Mouse (Mus musculus) heart, embryonic 14.5 days (tissue): ENCODE results near the gene Proz. TPM values are rescaled to one million over a fixed set of nuclear protein-coding genes. Genes with fewer than 3 reads are reported as not detected.
A peak's percentile ranks its signal among the peaks of the same experiment; 100 is the strongest.

ENCODE experiments used
- ATAC-seq: fragments of 200-750 bp; cut with Nextera tagmentation; 2 replicates; pipeline ENCODE4 v1.8.0; 2017; ENCODE audit warnings: low read depth, moderate TSS enrichment; ENCODE audit not compliant: insufficient number of reproducible peaks, insufficient read depth, low FRiP score
- H3K27ac ChIP-seq, 2 experiments: fragments of 200-500 bp in 1 of 2; fragments of 300-500 bp in 1 of 2; sonication (generic) in 1 of 2; replicated peaks in 1 of 2; 2 replicates each; pipeline ENCODE4 v1.5.1; 2012 to 2014; ENCODE audit warnings: low read depth in 2 of 2, low read length in 2 of 2, control low read depth in 1 of 2, mild to moderate bottlenecking in 1 of 2, mixed read lengths in 1 of 2; ENCODE audit not compliant: control insufficient read depth in 1 of 2, insufficient read depth in 1 of 2
- H3K27me3 ChIP-seq: fragments of 300-500 bp; sonication (generic); 2 replicates; pipeline ENCODE4 v1.6.1; 2014; ENCODE audit warnings: mild to moderate bottlenecking, low read length, control low read depth; ENCODE audit not compliant: control insufficient read depth, insufficient read depth
- H3K36me3 ChIP-seq: fragments of 300-500 bp; sonication (generic); 2 replicates; pipeline ENCODE4 v1.6.1; 2014; ENCODE audit warnings: mild to moderate bottlenecking, control low read depth, low read length, mixed read lengths; ENCODE audit not compliant: control insufficient read depth, insufficient read depth
- H3K4me1 ChIP-seq, 2 experiments: fragments of 200-500 bp in 1 of 2; fragments of 300-500 bp in 1 of 2; sonication (generic) in 1 of 2; 2 replicates each; pipeline ENCODE4 v1.6.1; 2012 to 2014; ENCODE audit warnings: low read length in 2 of 2, control low read depth in 1 of 2, mixed read lengths in 1 of 2; ENCODE audit not compliant: control insufficient read depth in 2 of 2, insufficient read depth in 2 of 2
- H3K4me2 ChIP-seq: fragments of 300-500 bp; sonication (generic); 2 replicates; pipeline ENCODE4 v1.6.1; 2014; ENCODE audit warnings: mild to moderate bottlenecking, low read length
- H3K4me3 ChIP-seq, 2 experiments: fragments of 200-500 bp in 1 of 2; fragments of 300-500 bp in 1 of 2; sonication (generic) in 1 of 2; 2 replicates each; pipeline ENCODE4 v1.5.1; 2012 to 2014; ENCODE audit warnings: low read length in 2 of 2, mild to moderate bottlenecking in 2 of 2, control low read depth in 1 of 2, low read depth in 1 of 2, moderate library complexity in 1 of 2; ENCODE audit not compliant: control insufficient read depth in 1 of 2, insufficient read depth in 1 of 2
- H3K9ac ChIP-seq: fragments of 300-500 bp; sonication (generic); 2 replicates; pipeline ENCODE4 v1.6.1; 2014; ENCODE audit warnings: mild to moderate bottlenecking, low read length
- H3K9me3 ChIP-seq: fragments of 300-500 bp; sonication (generic); 2 replicates; pipeline ENCODE4 v1.6.1; 2016; ENCODE audit warnings: low read length, control low read depth; ENCODE audit not compliant: control insufficient read depth
- WGBS: fragments of 180-500 bp; shearing (Covaris S2); extraction: QIAGEN DNeasy Blood & Tissue Kit; methylation state at CpG from one replicate; pipeline ENCODE4 v1.1.7; 2014; 5-methylcytosine and 5-hydroxymethylcytosine counted together
- polyA plus RNA-seq: library from polyadenylated mRNA; unstranded; fragments of >200 nt; fragmentation: Nextera tagmentation; extraction: Ambion mirVana; gene quantifications from 2 replicates; pipeline ENCODE4 v1.2.1, GENCODE M21; 2014

Gene Proz
- polyA plus RNA-seq, 1 experiment from 2014 or later = 0.54 TPM

DNA sequence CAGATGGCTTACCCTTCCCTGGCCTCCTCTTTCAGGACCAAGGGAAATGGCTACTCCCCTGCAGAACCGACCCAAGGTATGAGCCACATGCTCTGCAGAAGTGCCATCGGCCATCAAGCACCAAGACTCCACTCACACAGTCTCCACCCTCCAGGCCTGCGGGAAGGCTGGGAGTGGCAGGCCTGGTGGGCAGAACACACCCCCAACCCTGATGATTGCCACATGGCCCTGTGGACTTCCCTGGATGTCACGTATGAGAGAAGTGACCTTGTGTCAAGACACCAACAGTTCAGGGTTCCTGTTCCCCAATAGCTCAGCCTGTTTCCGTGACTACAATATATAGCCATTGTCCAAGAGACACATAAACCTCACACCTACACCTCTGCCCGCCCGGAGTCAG lies 23.7 kb upstream of the Proz start, which contains the start of gene F10:
Gene F10, plus strand, starts transcription at position 294 of the 400 bp plus-strand sequence.
- no peaks in the 10 kb centered on the region for H3K36me3 ChIP-seq
- ATAC-seq = peak; percentile 44
- peaks cover 21 to 24% of the 10 kb centered on the region in 2 experiments for H3K4me1 ChIP-seq
- no peaks in the 10 kb centered on the region for H3K9me3 ChIP-seq
- no peaks in the 10 kb centered on the region for H3K27me3 ChIP-seq
- peak within 1 kb of the TSS; percentile 16; the same call in 1 of the 2 replicates for H3K9ac ChIP-seq
- H3K4me2 ChIP-seq = no peak within 1 kb of the TSS
- peak within 1 kb of the TSS; percentile 34 to 67; a peak in 3 of 4 replicates for H3K27ac ChIP-seq
- no peak within 1 kb of the TSS for H3K4me3 ChIP-seq
- 57% methylated on average over 7 of the region's 7 CpGs for WGBS

DNA sequence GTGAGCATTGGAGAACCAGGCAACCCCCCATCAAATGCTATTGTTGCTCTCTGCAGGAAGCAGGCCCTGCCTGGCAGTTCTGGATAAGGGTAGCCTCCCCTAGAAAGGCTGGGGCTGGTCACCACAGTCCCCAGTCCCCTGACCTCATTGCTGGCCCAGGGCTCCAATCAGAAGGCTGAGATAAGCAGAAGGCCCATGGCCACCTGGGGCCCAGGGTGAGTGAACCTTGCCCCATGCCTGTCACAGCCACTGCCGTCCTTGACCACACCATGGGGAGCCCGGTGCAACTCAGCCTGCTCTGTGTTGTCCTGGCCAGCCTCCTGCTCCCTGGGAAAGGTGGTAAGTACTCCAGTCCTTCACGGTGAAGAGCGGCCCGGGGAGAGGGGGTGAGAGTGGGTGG lies 23.1 kb upstream of the Proz start:
- H3K4me1 ChIP-seq = peaks cover 21 to 24% of the 10 kb centered on the region in 2 experiments
- no peaks in the 10 kb centered on the region for H3K9me3 ChIP-seq
- 8% methylated on average over 5 of the region's 5 CpGs for WGBS
- no peak overlapping the region for H3K4me3 ChIP-seq
- peak overlapping the region; percentile 16; the same call in 1 of the 2 replicates for H3K9ac ChIP-seq
- peak; percentile 22; the same call in 1 of the 2 replicates for ATAC-seq
- H3K36me3 ChIP-seq = no peaks in the 10 kb centered on the region
- no peak overlapping the region for H3K27ac ChIP-seq
- H3K27me3 ChIP-seq = no peaks in the 10 kb centered on the region
- H3K4me2 ChIP-seq = no peak overlapping the region

DNA sequence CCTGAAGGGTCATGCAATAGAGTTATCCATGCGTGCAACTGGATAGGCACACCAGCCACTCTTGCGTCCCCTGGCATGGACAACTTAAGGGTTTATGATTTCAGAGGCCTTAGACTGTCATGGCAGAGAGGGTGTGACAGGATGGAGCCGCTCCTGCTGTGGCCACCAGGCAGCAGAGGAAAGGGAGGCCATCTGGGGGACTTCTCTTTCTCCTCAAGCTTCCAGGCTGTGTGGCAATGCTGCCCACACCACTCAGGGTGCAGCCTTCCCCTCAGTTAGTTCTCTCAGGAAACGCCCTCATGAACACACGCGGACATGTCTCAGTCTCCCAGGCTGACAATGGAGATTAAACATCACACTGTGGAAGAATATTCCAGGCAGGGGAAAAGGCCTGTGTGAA lies 21.7 kb upstream of the Proz start:
- Histone ChIP-seq H3K36me3 (no peaks in the 10 kb centered on the region), H3K4me3 (no peak overlapping the region), H3K27me3 (no peaks in the 10 kb centered on the region), H3K9ac (no peak overlapping the region), H3K27ac (no peak overlapping the region), H3K4me1 (peaks cover 21 to 24% of the 10 kb centered on the region in 2 experiments), H3K9me3 (no peaks in the 10 kb centered on the region), H3K4me2 (no peak overlapping the region)
- no peak for ATAC-seq
- 65% methylated on average over 6 of the region's 6 CpGs for WGBS

DNA sequence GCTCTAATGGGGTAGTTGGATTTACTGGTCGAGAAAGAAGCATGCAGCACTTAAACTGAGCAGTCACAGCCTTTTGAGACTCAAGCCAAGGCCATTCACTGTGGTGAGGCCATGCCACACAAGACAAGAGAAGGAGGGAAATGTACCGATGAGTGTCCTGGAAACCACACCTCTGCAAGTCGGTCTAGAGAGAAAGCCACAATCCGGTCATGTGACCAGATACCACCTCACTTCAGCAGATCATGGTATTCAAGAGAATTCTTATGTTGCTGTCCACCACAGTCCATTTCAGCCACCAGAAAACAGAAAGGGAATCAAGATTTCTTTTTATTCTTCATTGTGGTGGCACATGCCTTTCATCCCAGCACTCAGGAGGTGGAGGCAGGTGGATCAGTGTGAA lies 19.3 kb upstream of the Proz start:
- H3K4me1 ChIP-seq = peaks cover 16 to 19% of the 10 kb centered on the region in 2 experiments
- H3K4me2 ChIP-seq = no peak overlapping the region
- H3K9ac ChIP-seq = no peak overlapping the region
- H3K4me3 ChIP-seq = no peak overlapping the region
- H3K27ac ChIP-seq = no peak overlapping the region
- H3K9me3 ChIP-seq = no peaks in the 10 kb centered on the region
- H3K36me3 ChIP-seq = no peaks in the 10 kb centered on the region
- H3K27me3 ChIP-seq = no peaks in the 10 kb centered on the region
- WGBS = 79% methylated on average over 4 of the region's 4 CpGs
- no peak for ATAC-seq

DNA sequence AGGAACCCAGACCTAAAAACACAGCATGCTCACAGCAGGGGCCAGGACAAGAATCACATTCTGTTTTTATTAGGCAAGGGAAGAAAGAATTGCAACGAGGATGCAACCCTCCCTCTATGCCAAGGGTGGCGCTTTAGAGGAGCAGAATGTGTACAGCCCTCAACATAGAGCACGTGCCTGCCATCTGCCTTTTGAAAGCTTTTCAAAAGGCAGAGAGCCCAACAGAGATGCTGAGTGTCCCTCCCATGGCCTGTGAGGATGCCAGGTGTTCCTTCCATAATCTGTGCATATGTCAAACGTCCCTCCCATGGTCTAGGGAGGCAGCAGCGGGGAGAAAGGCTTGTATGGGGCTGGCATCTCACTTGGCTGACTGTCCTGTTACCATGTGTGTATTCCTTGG lies 13.1 kb upstream of the Proz start:
- ATAC-seq = no peak
- no peak overlapping the region for H3K27ac ChIP-seq
- 0 out of 2 replicates have a peak, but pooled peaks cover 4% of the 10 kb centered on the region for H3K9me3 ChIP-seq
- H3K36me3 ChIP-seq = no peaks in the 10 kb centered on the region
- H3K4me3 ChIP-seq = no peak overlapping the region
- H3K27me3 ChIP-seq = no peaks in the 10 kb centered on the region
- no peak overlapping the region for H3K9ac ChIP-seq
- no peaks in the 10 kb centered on the region for H3K4me1 ChIP-seq
- 58% methylated on average over 5 of the region's 5 CpGs for WGBS
- no peak overlapping the region for H3K4me2 ChIP-seq

DNA sequence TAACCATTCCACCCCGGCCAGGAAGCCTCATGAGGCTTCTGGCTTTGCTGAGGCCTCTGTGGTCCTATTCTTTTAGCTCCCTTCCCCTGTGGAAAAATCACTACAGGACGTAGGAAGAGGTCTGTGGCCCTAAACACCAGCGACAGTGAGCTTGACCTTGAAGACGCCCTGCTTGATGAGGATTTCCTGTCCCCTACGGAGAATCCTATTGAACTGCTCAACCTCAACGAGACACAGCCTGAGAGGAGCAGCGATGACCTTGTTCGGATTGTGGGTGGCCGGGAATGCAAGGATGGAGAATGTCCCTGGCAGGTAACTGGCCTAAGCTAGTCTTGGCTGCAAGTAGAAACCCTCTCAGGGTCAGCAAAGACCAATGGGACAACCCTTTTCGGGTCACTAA lies 10.2 kb upstream of the Proz start:
- no peak for ATAC-seq
- H3K27me3 ChIP-seq = no peaks in the 10 kb centered on the region
- H3K4me3 ChIP-seq = no peak overlapping the region
- no peak overlapping the region for H3K27ac ChIP-seq
- no peaks in the 10 kb centered on the region for H3K4me1 ChIP-seq
- no peaks in the 10 kb centered on the region for H3K36me3 ChIP-seq
- H3K9ac ChIP-seq = no peak overlapping the region
- 0 out of 2 replicates have a peak, but pooled peaks cover 4% of the 10 kb centered on the region for H3K9me3 ChIP-seq
- 72% methylated on average over 10 of the region's 10 CpGs for WGBS
- no peak overlapping the region for H3K4me2 ChIP-seq

DNA sequence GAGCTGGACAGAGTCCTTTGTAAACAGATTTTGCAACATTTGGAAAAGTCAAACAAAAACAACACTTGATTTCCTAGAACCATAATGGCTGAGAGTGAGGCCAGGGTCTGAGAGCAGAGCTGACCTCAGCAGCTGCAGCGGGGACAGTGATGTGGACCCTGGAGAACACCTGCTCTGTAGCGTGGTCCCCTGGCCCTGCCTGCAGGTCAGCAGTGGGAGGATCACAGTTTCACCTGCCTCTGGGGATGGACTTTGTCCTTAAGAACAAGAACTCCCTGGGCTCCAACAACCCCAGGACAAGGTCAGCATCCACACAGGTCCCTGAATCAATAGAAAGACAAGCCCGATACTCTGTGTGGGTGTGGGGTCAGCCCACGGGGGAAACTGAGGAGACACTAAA lies 3.4 kb upstream of the Proz start:
- H3K4me1 ChIP-seq = no peaks in the 10 kb centered on the region
- ATAC-seq = no peak
- H3K27ac ChIP-seq = no peak overlapping the region
- no peaks in the 10 kb centered on the region for H3K36me3 ChIP-seq
- no peaks in the 10 kb centered on the region for H3K9me3 ChIP-seq
- no peak overlapping the region for H3K4me2 ChIP-seq
- H3K4me3 ChIP-seq = no peak overlapping the region
- WGBS = 85% methylated on average over 4 of the region's 4 CpGs
- no peak overlapping the region for H3K9ac ChIP-seq
- no peaks in the 10 kb centered on the region for H3K27me3 ChIP-seq

DNA sequence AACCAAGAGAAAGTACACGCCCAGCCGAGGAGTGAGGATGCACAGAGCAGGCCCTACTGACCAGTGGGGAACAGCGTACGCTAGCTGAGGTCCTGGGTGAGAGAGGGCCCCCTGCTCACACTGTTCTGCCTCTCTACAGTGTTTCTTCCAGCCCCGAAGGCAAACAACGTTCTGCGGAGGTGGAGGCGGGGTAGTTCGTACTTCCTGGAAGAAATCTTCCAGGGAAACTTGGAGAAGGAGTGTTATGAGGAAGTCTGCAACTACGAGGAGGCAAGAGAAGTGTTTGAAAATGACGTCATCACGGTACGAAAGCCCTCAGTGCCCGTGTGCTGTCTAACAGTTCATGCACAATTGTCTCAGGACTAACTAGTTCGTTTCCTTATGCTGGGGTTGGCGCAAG lies 2.4 kb downstream of the Proz start:
- Histone ChIP-seq H3K36me3 (no peaks in the 10 kb centered on the region), H3K4me2 (no peak overlapping the region), H3K27ac (no peak overlapping the region), H3K9me3 (no peaks in the 10 kb centered on the region), H3K9ac (no peak overlapping the region), H3K4me1 (no peaks in the 10 kb centered on the region), H3K27me3 (no peaks in the 10 kb centered on the region), H3K4me3 (no peak overlapping the region)
- 77% methylated on average over 16 of the region's 16 CpGs for WGBS
- no peak for ATAC-seq
